10 mouse cellular contexts compared by ENCODE assay signal in genomic region chr7:123065951-123066351, GRCm38 (mm10). TPM values are rescaled to one million over a fixed set of nuclear protein-coding genes. Genes with fewer than 3 reads are reported as not detected.
DNase-seq lines count a peak whose midpoint lies in the region; ATAC-seq lines count a peak whose summit lies in the region.
"Had no signal": no experiment of that assay in that cellular context is flagged by ENCODE, and none has a peak within 500 bp of the region (broad histone marks: within the 10 kb centered on the region; RNA-seq: fewer than 3 reads in every experiment).

No protein-coding gene starts in this region.

- no peaks in the 10 kb centered on the region for H3K36me3 ChIP-seq in midbrain, embryonic 11.5 days (ENCODE audit: control insufficient read depth, insufficient read depth, low read length)
- H3K36me3 ChIP-seq in hindbrain, embryonic 14.5 days (replicated peaks; ENCODE audit: control insufficient read depth, insufficient read depth): no peaks in the 10 kb centered on the region

- no peaks in the 10 kb centered on the region for H3K27me3 ChIP-seq in midbrain, embryonic 11.5 days (ENCODE audit: control insufficient read depth, insufficient read depth, low read length)
- H3K27me3 ChIP-seq in hindbrain, embryonic 14.5 days (ENCODE audit: control insufficient read depth, insufficient read depth, low read length): no peaks in the 10 kb centered on the region

- no peak overlapping the region for H3K27ac ChIP-seq in midbrain, embryonic 11.5 days (ENCODE audit: low read depth, low read length)
- H3K27ac ChIP-seq in hindbrain, embryonic 14.5 days: no peak overlapping the region
- H3K27ac ChIP-seq: liver, embryonic 14.5 days had no signal

- no peaks in the 10 kb centered on the region; the same call in 1 of the 2 replicates for H3K9me3 ChIP-seq in midbrain, embryonic 11.5 days (ENCODE audit: control insufficient read depth, low read length)
- no peaks in the 10 kb centered on the region for H3K9me3 ChIP-seq in hindbrain, embryonic 14.5 days (ENCODE audit: control insufficient read depth, low read length)

- WGBS in midbrain, embryonic 11.5 days: 94% methylated on average over 13 of the region's 13 CpGs
- WGBS in hindbrain, embryonic 14.5 days: 82% methylated on average over 13 of the region's 13 CpGs

- H3K4me3 ChIP-seq in midbrain, embryonic 11.5 days (ENCODE audit: low read depth, low read length): no peak overlapping the region
- no peak overlapping the region for H3K4me3 ChIP-seq in hindbrain, embryonic 14.5 days (replicated peaks; ENCODE audit: low read length)
- H3K4me3 ChIP-seq: erythroblast, embryonic 14.5 days had no signal

- H3K4me1 ChIP-seq in midbrain, embryonic 11.5 days (ENCODE audit: control insufficient read depth, insufficient read depth, low read length): peaks cover 21% of the 10 kb centered on the region
- peaks cover 33% of the 10 kb centered on the region for H3K4me1 ChIP-seq in hindbrain, embryonic 14.5 days (replicated peaks; ENCODE audit: control insufficient read depth, insufficient read depth, low read length)

- ATAC-seq in midbrain, embryonic 11.5 days (ENCODE audit: low FRiP score): no peak
- no peak for ATAC-seq in hindbrain, embryonic 14.5 days (ENCODE audit: low FRiP score)

- H3K4me2 ChIP-seq in midbrain, embryonic 11.5 days: no peak overlapping the region
- H3K4me2 ChIP-seq in hindbrain, embryonic 14.5 days (replicated peaks): no peak overlapping the region

- no peak overlapping the region for H3K9ac ChIP-seq in midbrain, embryonic 11.5 days (ENCODE audit: low read length)
- no peak overlapping the region for H3K9ac ChIP-seq in hindbrain, embryonic 14.5 days
- H3K9ac ChIP-seq: liver, embryonic 14.5 days had no signal

- peak; percentile 53 for DNase-seq in testis, postnatal 10 days (ENCODE audit: low spot score)
- no peak for DNase-seq in testis, postnatal 14 days (ENCODE audit: low spot score)
- peak; percentile 59 to 72 for DNase-seq in frontal cortex, postnatal 14 days (ENCODE audit: low spot score in 2 of 2)
- peak; percentile 74 to 76 for DNase-seq in layer of hippocampus, postnatal 36 days
- peak; percentile 82 for DNase-seq in right cerebral cortex, postnatal 25 days
- DNase-seq in midbrain, embryonic 11.5 days (ENCODE audit: low spot score, missing footprints): no peak
- DNase-seq in hindbrain, embryonic 14.5 days (ENCODE audit: low spot score): no peak
- no peak for DNase-seq in kidney, adult 11 months

RNA-seq across cellular contexts. Expression of gene Tnrc6a, which starts 57.7 kb away (rescaled TPM):
- 10 to 100 TPM; 44.6 to 49.9 TPM for total RNA-seq in layer of hippocampus, postnatal 36 days (2021)
- polyA plus RNA-seq in midbrain, embryonic 11.5 days (2014; fragmentation: Nextera tagmentation; extraction: Ambion mirVana): 44.7 and 57.8 TPM in 2 replicates
- 37.3 and 52.0 TPM in 2 replicates for polyA plus RNA-seq in hindbrain, embryonic 14.5 days (2014; fragmentation: Nextera tagmentation; extraction: Ambion mirVana)

Comparison
In these comparisons a context has a peak if more than half of its experiments do, and no peak if none do; other contexts are left out.
1. DNase-seq: peak in testis, postnatal 10 days (single experiment), frontal cortex, postnatal 14 days (2 of 2), layer of hippocampus, postnatal 36 days (2 of 2) and right cerebral cortex, postnatal 25 days (single experiment); none in testis, postnatal 14 days (single experiment), midbrain, embryonic 11.5 days (single experiment), hindbrain, embryonic 14.5 days (single experiment) and kidney, adult 11 months (single experiment).